ENCODE assay signal across 8 mouse cellular contexts in genomic region chr4:55351037-55351436, GRCm38 (mm10). TPM values are rescaled to one million over a fixed set of nuclear protein-coding genes. Genes with fewer than 3 reads are reported as not detected.
DNase-seq lines count a peak whose midpoint lies in the region; ATAC-seq and TF ChIP-seq lines count a peak whose summit lies in the region.

No protein-coding gene starts in this region.

- H3K27me3 ChIP-seq in heart, embryonic 13.5 days (replicated peaks), result no peaks in the 10 kb centered on the region
- no peaks in the 10 kb centered on the region for H3K27me3 ChIP-seq in G1E (ENCODE audit: insufficient read depth, low read length)
- no peaks in the 10 kb centered on the region for H3K27me3 ChIP-seq in heart, embryonic 16.5 days (ENCODE audit: control insufficient read depth, insufficient read depth, low read length)
- H3K27me3 ChIP-seq in liver, postnatal 0 days (ENCODE audit: insufficient read depth, low read length), result no peaks in the 10 kb centered on the region

- ATAC-seq in heart, embryonic 13.5 days (ENCODE audit: extremely low read depth, insufficient number of reproducible peaks, low FRiP score, low TSS enrichment), result no peak
- no peak for ATAC-seq in G1E (ENCODE audit: extremely low read depth, insufficient number of reproducible peaks, low FRiP score, poor library complexity, severe bottlenecking)
- no peak for ATAC-seq in heart, embryonic 16.5 days (replicated peaks; ENCODE audit: extremely low read depth, insufficient read depth, low FRiP score)
- no peak for ATAC-seq in liver, postnatal 0 days

- H3K27ac ChIP-seq in heart, embryonic 13.5 days (replicated peaks), result peak overlapping the region; percentile 94
- H3K27ac ChIP-seq in heart, embryonic 16.5 days (ENCODE audit: low read length), result peak overlapping the region; percentile 93; the same call in 1 of the 2 replicates
- peak overlapping the region; percentile 97 for H3K27ac ChIP-seq in liver, postnatal 0 days (ENCODE audit: low read depth)

- peaks cover 4% of the 10 kb centered on the region for H3K36me3 ChIP-seq in heart, embryonic 13.5 days
- peaks cover 18% of the 10 kb centered on the region for H3K36me3 ChIP-seq in G1E (replicated peaks)
- H3K36me3 ChIP-seq in heart, embryonic 16.5 days (ENCODE audit: control insufficient read depth, insufficient read depth), result no peaks in the 10 kb centered on the region
- no peaks in the 10 kb centered on the region for H3K36me3 ChIP-seq in liver, postnatal 0 days (replicated peaks; ENCODE audit: insufficient read depth, low read length)

- peak overlapping the region; percentile 98 for H3K9ac ChIP-seq in heart, embryonic 13.5 days
- peak overlapping the region; percentile 99 for H3K9ac ChIP-seq in heart, embryonic 16.5 days (ENCODE audit: low read length)
- peak overlapping the region; percentile 99 for H3K9ac ChIP-seq in liver, postnatal 0 days (replicated peaks)

- 11% methylated on average over 12 of the region's 12 CpGs for WGBS in heart, embryonic 13.5 days
- WGBS in heart, embryonic 16.5 days, result 9% methylated on average over 12 of the region's 12 CpGs
- 9% methylated on average over 12 of the region's 12 CpGs for WGBS in liver, postnatal 0 days (ENCODE audit: insufficient replicate concordance)

- H3K4me2 ChIP-seq in heart, embryonic 13.5 days, result peak overlapping the region; percentile 88
- peak overlapping the region; percentile 92 for H3K4me2 ChIP-seq in heart, embryonic 16.5 days (ENCODE audit: low read depth, low read length)
- peak overlapping the region; percentile 88 for H3K4me2 ChIP-seq in liver, postnatal 0 days (ENCODE audit: low read depth, low read length)

- no peak for TF ChIP-seq CTCF in G1E (IDR thresholded peaks at IDR 0.05; ENCODE audit: low read depth, low read length)
- TF ChIP-seq CTCF in liver, postnatal 0 days (IDR thresholded peaks at IDR 0.05; ENCODE audit: low read depth), result no peak

- H3K4me3 ChIP-seq in heart, embryonic 13.5 days, result peak overlapping the region; percentile 100
- peak overlapping the region; percentile 88 for H3K4me3 ChIP-seq in G1E (ENCODE audit: low read depth, low read length)
- peak overlapping the region; percentile 87 for H3K4me3 ChIP-seq in heart, embryonic 16.5 days (ENCODE audit: low read length)
- peak overlapping the region; percentile 100 for H3K4me3 ChIP-seq in liver, postnatal 0 days (ENCODE audit: low read depth, low read length)

- TF ChIP-seq EP300 in liver, postnatal 0 days (IDR thresholded peaks at IDR 0.05; ENCODE audit: low read depth), result no peak

- no peaks in the 10 kb centered on the region for H3K9me3 ChIP-seq in heart, embryonic 13.5 days
- no peaks in the 10 kb centered on the region for H3K9me3 ChIP-seq in G1E (replicated peaks)
- no peaks in the 10 kb centered on the region for H3K9me3 ChIP-seq in heart, embryonic 16.5 days (replicated peaks; ENCODE audit: control insufficient read depth, low read length)
- no peaks in the 10 kb centered on the region for H3K9me3 ChIP-seq in liver, postnatal 0 days (ENCODE audit: low read length)

- peaks cover 48% of the 10 kb centered on the region for H3K4me1 ChIP-seq in heart, embryonic 13.5 days
- peaks cover 37% of the 10 kb centered on the region for H3K4me1 ChIP-seq in G1E (ENCODE audit: insufficient read depth, low read depth, low read length)
- peaks cover 34% of the 10 kb centered on the region for H3K4me1 ChIP-seq in heart, embryonic 16.5 days (ENCODE audit: control insufficient read depth, insufficient read depth, low read length)
- peaks cover 27% of the 10 kb centered on the region for H3K4me1 ChIP-seq in liver, postnatal 0 days (ENCODE audit: insufficient read depth)

- no peak for DNase-seq in heart, adult 8-10 months (ENCODE audit: low spot score)
- DNase-seq in G1E (ENCODE audit: low spot score), result no peak
- DNase-seq in liver, postnatal 0 days, result no peak
- DNase-seq in embryo, embryonic 10 days (ENCODE audit: low spot score), result no peak
- DNase-seq in MN1 (ENCODE audit: low spot score), result no peak
- no peak for DNase-seq in cerebellum, adult 11 months

RNA-seq across cellular contexts. Expression of gene Rad23b, which starts 1.2 kb away (rescaled TPM):
- 59.8 and 61.4 TPM in 2 replicates for polyA plus RNA-seq in heart, embryonic 13.5 days (2015; fragmentation: Nextera tagmentation; extraction: Ambion mirVana)
- total RNA-seq in heart, adult 8-10 months (2022), result 100 to 1,000 TPM; 114 to 124 (median 121) TPM
- total RNA-seq in G1E (2014; fragmentation: Nextera tagmentation) (249 and 275 TPM in 2 replicates), G1E (2017) (128 and 135 TPM in 2 replicates)
- polyA plus RNA-seq in G1E (2012), result 338 and 376 TPM in 2 replicates
- polyA plus RNA-seq in heart, embryonic 16.5 days (2015; fragmentation: Nextera tagmentation; extraction: Ambion mirVana), result 55.2 and 58.9 TPM in 2 replicates
- polyA plus RNA-seq in liver, postnatal 0 days (2015; fragmentation: Nextera tagmentation; extraction: Ambion mirVana), result 39.9 and 48.0 TPM in 2 replicates
